Mouse (Mus musculus): ENCODE measurements around the gene Larp1b. TPM values are rescaled to one million over a fixed set of nuclear protein-coding genes. Genes with fewer than 3 reads are reported as not detected.

The Larp1b gene
- polyA plus RNA-seq, 1 experiment from 2014 or later, result 5.0 TPM

- Histone ChIP-seq H3K27ac (no peak overlapping the region), H3K4me2 (no peak overlapping the region), H3K4me1 (replicated peaks) (no peaks in the 10 kb centered on the region), H3K36me3 (no peaks in the 10 kb centered on the region), H3K27me3 (no peaks in the 10 kb centered on the region), H3K4me3 (no peak overlapping the region), H3K9me3 (no peaks in the 10 kb centered on the region), H3K9ac (no peak overlapping the region)
- ATAC-seq (ENCODE audit: low FRiP score), result no peak
- 85% methylated on average over 5 of the region's 5 CpGs for WGBS
Measured at GRCm38 (mm10) chr3:40987539-40987938, 37.9 kb downstream of the Larp1b start.

- WGBS, result 82% methylated on average over 2 of the region's 2 CpGs
- ATAC-seq (ENCODE audit: low FRiP score), result no peak
- Histone ChIP-seq H3K9me3 (no peaks in the 10 kb centered on the region), H3K4me3 (no peak overlapping the region), H3K27ac (no peak overlapping the region), H3K36me3 (no peaks in the 10 kb centered on the region), H3K27me3 (no peaks in the 10 kb centered on the region), H3K4me2 (no peak overlapping the region), H3K9ac (no peak overlapping the region), H3K4me1 (replicated peaks) (no peaks in the 10 kb centered on the region)
Measured at GRCm38 (mm10) chr3:40988722-40989121, 39.1 kb downstream of the Larp1b start.

- Histone ChIP-seq H3K27me3 (no peaks in the 10 kb centered on the region), H3K27ac (no peak overlapping the region), H3K4me2 (no peak overlapping the region), H3K9me3 (no peaks in the 10 kb centered on the region), H3K4me3 (no peak overlapping the region), H3K9ac (no peak overlapping the region), H3K4me1 (replicated peaks) (no peaks in the 10 kb centered on the region), H3K36me3 (no peaks in the 10 kb centered on the region)
- no peak for ATAC-seq (ENCODE audit: low FRiP score)
- WGBS, result 69% methylated on average over 3 of the region's 3 CpGs
Measured at GRCm38 (mm10) chr3:40991541-40991940, 41.9 kb downstream of the Larp1b start.

GRCm38 (mm10) chr3:40995161-40995560, 45.5 kb downstream of the Larp1b start:
- Histone ChIP-seq H3K27me3 (no peaks in the 10 kb centered on the region), H3K4me2 (no peak overlapping the region), H3K4me1 (replicated peaks) (no peaks in the 10 kb centered on the region), H3K4me3 (no peak overlapping the region), H3K36me3 (no peaks in the 10 kb centered on the region), H3K9me3 (no peaks in the 10 kb centered on the region), H3K9ac (no peak overlapping the region), H3K27ac (no peak overlapping the region)
- ATAC-seq (ENCODE audit: low FRiP score), result no peak
- 100% methylated on average over 1 of the region's 1 CpGs for WGBS

GRCm38 (mm10) chr3:41009315-41009714, 59.7 kb downstream of the Larp1b start:
- no peak for ATAC-seq (ENCODE audit: low FRiP score)
- 83% methylated on average over 8 of the region's 8 CpGs for WGBS

GRCm38 (mm10) chr3:41009990-41010389, 60.4 kb downstream of the Larp1b start:
- H3K4me3 ChIP-seq, result no peak overlapping the region
- no peaks in the 10 kb centered on the region for H3K27me3 ChIP-seq
- H3K4me2 ChIP-seq, result no peak overlapping the region
- H3K4me1 ChIP-seq (replicated peaks), result no peaks in the 10 kb centered on the region
- 93% methylated on average over 3 of the region's 3 CpGs for WGBS
- no peaks in the 10 kb centered on the region for H3K36me3 ChIP-seq
- H3K9ac ChIP-seq, result no peak overlapping the region
- H3K9me3 ChIP-seq, result no peaks in the 10 kb centered on the region
- no peak overlapping the region for H3K27ac ChIP-seq
- no peak for ATAC-seq (ENCODE audit: low FRiP score)

More at GRCm38 (mm10) chr3:41009315-41009714, 59.7 kb downstream of the Larp1b start:
- no peak overlapping the region for H3K4me3 ChIP-seq
- no peaks in the 10 kb centered on the region for H3K36me3 ChIP-seq
- no peak overlapping the region for H3K4me2 ChIP-seq
- no peaks in the 10 kb centered on the region for H3K4me1 ChIP-seq (replicated peaks)
- H3K27me3 ChIP-seq, result no peaks in the 10 kb centered on the region
- no peaks in the 10 kb centered on the region for H3K9me3 ChIP-seq
- no peak overlapping the region for H3K27ac ChIP-seq
- H3K9ac ChIP-seq, result no peak overlapping the region

GRCm38 (mm10) chr3:41010701-41011100, 61.1 kb downstream of the Larp1b start:
- Histone ChIP-seq H3K27ac (no peak overlapping the region), H3K9me3 (no peaks in the 10 kb centered on the region), H3K4me2 (no peak overlapping the region), H3K36me3 (no peaks in the 10 kb centered on the region), H3K4me1 (replicated peaks) (no peaks in the 10 kb centered on the region), H3K4me3 (no peak overlapping the region), H3K9ac (no peak overlapping the region), H3K27me3 (no peaks in the 10 kb centered on the region)
- 88% methylated on average over 6 of the region's 6 CpGs for WGBS
- no peak for ATAC-seq (ENCODE audit: low FRiP score)

- Histone ChIP-seq H3K4me1 (replicated peaks) (no peaks in the 10 kb centered on the region), H3K4me2 (no peak overlapping the region), H3K9ac (no peak overlapping the region), H3K27ac (no peak overlapping the region), H3K4me3 (no peak overlapping the region), H3K27me3 (no peaks in the 10 kb centered on the region), H3K36me3 (no peaks in the 10 kb centered on the region), H3K9me3 (no peaks in the 10 kb centered on the region)
- no peak for ATAC-seq (ENCODE audit: low FRiP score)
- 96% methylated on average over 7 of the region's 7 CpGs for WGBS
Measured at GRCm38 (mm10) chr3:41012451-41012850, 62.8 kb downstream of the Larp1b start.

- WGBS, result 79% methylated on average over 6 of the region's 6 CpGs
- Histone ChIP-seq H3K27me3 (no peaks in the 10 kb centered on the region), H3K27ac (no peak overlapping the region), H3K36me3 (no peaks in the 10 kb centered on the region), H3K4me2 (no peak overlapping the region), H3K9me3 (no peaks in the 10 kb centered on the region), H3K4me1 (replicated peaks) (no peaks in the 10 kb centered on the region), H3K4me3 (no peak overlapping the region), H3K9ac (no peak overlapping the region)
- no peak for ATAC-seq (ENCODE audit: low FRiP score)
Measured at GRCm38 (mm10) chr3:41014946-41015345, 65.3 kb downstream of the Larp1b start.

- no peaks in the 10 kb centered on the region for H3K27me3 ChIP-seq
- no peaks in the 10 kb centered on the region for H3K4me1 ChIP-seq (replicated peaks)
- H3K9ac ChIP-seq, result no peak overlapping the region
- H3K9me3 ChIP-seq, result no peaks in the 10 kb centered on the region
- no peak for ATAC-seq (ENCODE audit: low FRiP score)
- no peak overlapping the region for H3K4me2 ChIP-seq
- no peak overlapping the region for H3K4me3 ChIP-seq
- H3K36me3 ChIP-seq, result no peaks in the 10 kb centered on the region
- 71% methylated on average over 3 of the region's 3 CpGs for WGBS
- H3K27ac ChIP-seq, result no peak overlapping the region
Measured at GRCm38 (mm10) chr3:41018022-41018608, 68.5 kb downstream of the Larp1b start.

GRCm38 (mm10) chr3:41020687-41021086, 71.1 kb downstream of the Larp1b start:
- no peak overlapping the region for H3K9ac ChIP-seq

GRCm38 (mm10) chr3:41021980-41022379, 72.4 kb downstream of the Larp1b start:
- peak; percentile 61; the same call in 1 of the 2 replicates for ATAC-seq (ENCODE audit: low FRiP score)
- H3K4me3 ChIP-seq, result no peak overlapping the region
- WGBS, result 54% methylated on average over 6 of the region's 6 CpGs
- H3K27me3 ChIP-seq, result no peaks in the 10 kb centered on the region
- no peaks in the 10 kb centered on the region for H3K4me1 ChIP-seq (replicated peaks)
- no peak overlapping the region for H3K27ac ChIP-seq
- H3K9ac ChIP-seq, result no peak overlapping the region
- no peaks in the 10 kb centered on the region for H3K36me3 ChIP-seq
- no peaks in the 10 kb centered on the region for H3K9me3 ChIP-seq
- H3K4me2 ChIP-seq, result no peak overlapping the region

More at GRCm38 (mm10) chr3:41020687-41021086, 71.1 kb downstream of the Larp1b start:
- no peaks in the 10 kb centered on the region for H3K9me3 ChIP-seq
- H3K4me2 ChIP-seq, result no peak overlapping the region
- no peak overlapping the region for H3K4me3 ChIP-seq
- no peak for ATAC-seq (ENCODE audit: low FRiP score)
- no peak overlapping the region for H3K27ac ChIP-seq
- 95% methylated on average over 7 of the region's 7 CpGs for WGBS
- no peaks in the 10 kb centered on the region for H3K27me3 ChIP-seq
- H3K36me3 ChIP-seq, result no peaks in the 10 kb centered on the region
- H3K4me1 ChIP-seq (replicated peaks), result no peaks in the 10 kb centered on the region

- no peaks in the 10 kb centered on the region for H3K27me3 ChIP-seq
- H3K4me3 ChIP-seq, result no peak overlapping the region
- H3K9me3 ChIP-seq, result no peaks in the 10 kb centered on the region
- WGBS, result 98% methylated on average over 1 of the region's 1 CpGs
- no peak overlapping the region for H3K27ac ChIP-seq
- ATAC-seq (ENCODE audit: low FRiP score), result no peak
- H3K4me1 ChIP-seq (replicated peaks), result no peaks in the 10 kb centered on the region
- no peak overlapping the region for H3K4me2 ChIP-seq
- no peak overlapping the region for H3K9ac ChIP-seq
- H3K36me3 ChIP-seq, result no peaks in the 10 kb centered on the region
Measured at GRCm38 (mm10) chr3:41030705-41031104, 81.1 kb downstream of the Larp1b start.
